Mouse (Mus musculus) brain, embryonic 14.5 days (tissue): ENCODE results near the gene Pdk2.

Experiments
- CTCF ChIP-seq: fragments of 200-500 bp; IDR thresholded peaks from 2 replicates; pipeline ENCODE4 v1.5.1; 2012; ENCODE audit warnings: inconsistent platforms, mild to moderate bottlenecking, moderate library complexity, borderline replicate concordance; ENCODE audit not compliant: insufficient read depth, insufficient read length; ENCODE audit errors: extremely low read depth
- POLR2A ChIP-seq: fragments of 200-500 bp; IDR thresholded peaks from 2 replicates; pipeline ENCODE4 v1.6.1; 2012; ENCODE audit warnings: mild to moderate bottlenecking, inconsistent platforms, borderline replicate concordance; ENCODE audit not compliant: poor library complexity, insufficient read depth, insufficient read length, severe bottlenecking; ENCODE audit errors: extremely low read depth

- no peak for TF ChIP-seq POLR2A
- TF ChIP-seq CTCF, result no peak
Observed at GRCm38 (mm10) chr11:94990102-94990748, 50.9 kb downstream of the Pdk2 start.
